Mouse (Mus musculus) limb, embryonic 14.5 days (tissue): ENCODE results near the gene Aldh3a2. TPM values are rescaled to one million over a fixed set of nuclear protein-coding genes. Genes with fewer than 3 reads are reported as not detected.
"Not testable (repeated sequence)": the region's sequence is repeated elsewhere in the genome, so short reads cannot be mapped to it uniquely, and the experiment has no call there.

Experiments used
- ATAC-seq: fragments of 200-750 bp; cut with Nextera tagmentation; 2 replicates; pipeline ENCODE4 v1.8.0; 2017; ENCODE audit warnings: low read depth, moderate number of reproducible peaks, moderate TSS enrichment; ENCODE audit not compliant: low FRiP score
- DNase-seq: peaks from one replicate; pipeline ENCODE4 v3.0.0-alpha.2; 2015; ENCODE audit warnings: low spot score
- H3K27ac ChIP-seq: fragments of 300-500 bp; sonication (generic); replicated peaks from 2 replicates; pipeline ENCODE4 v1.5.1; 2014; ENCODE audit warnings: low read depth, mild to moderate bottlenecking, low read length, moderate library complexity, mixed read lengths
- H3K27me3 ChIP-seq: fragments of 300-500 bp; sonication (generic); 2 replicates; pipeline ENCODE4 v1.6.1; 2014; ENCODE audit warnings: low read length, mixed read lengths; ENCODE audit not compliant: control insufficient read depth, insufficient read depth
- H3K36me3 ChIP-seq: fragments of 300-500 bp; sonication (generic); 2 replicates; pipeline ENCODE4 v1.6.1; 2014; ENCODE audit warnings: mild to moderate bottlenecking, low read length, moderate library complexity, mixed read lengths; ENCODE audit not compliant: control insufficient read depth, insufficient read depth
- H3K4me1 ChIP-seq: fragments of 300-500 bp; sonication (generic); 2 replicates; pipeline ENCODE4 v1.6.1; 2014; ENCODE audit warnings: antibody characterized with exemption, low read length, mixed read lengths; ENCODE audit not compliant: control insufficient read depth, insufficient read depth
- H3K4me2 ChIP-seq: fragments of 300-500 bp; sonication (generic); replicated peaks from 2 replicates; pipeline ENCODE4 v1.6.1; 2014; ENCODE audit warnings: low read depth, mild to moderate bottlenecking, low read length, moderate library complexity; ENCODE audit not compliant: severe bottlenecking
- H3K4me3 ChIP-seq: fragments of 300-500 bp; sonication (generic); replicated peaks from 2 replicates; pipeline ENCODE4 v1.5.1; 2014; ENCODE audit warnings: low read length
- H3K9ac ChIP-seq: fragments of 300-500 bp; sonication (generic); 2 replicates; pipeline ENCODE4 v1.6.1; 2014; ENCODE audit warnings: mild to moderate bottlenecking, low read depth, low read length, moderate library complexity; ENCODE audit not compliant: severe bottlenecking
- H3K9me3 ChIP-seq: fragments of 300-500 bp; sonication (generic); 2 replicates; pipeline ENCODE4 v1.6.1; 2016; ENCODE audit warnings: low read length; ENCODE audit not compliant: control insufficient read depth
- POLR2A ChIP-seq: fragments of 200-500 bp; IDR thresholded peaks from 2 replicates; pipeline ENCODE4 v1.8.0; 2012; ENCODE audit warnings: inconsistent platforms, mild to moderate bottlenecking, moderate library complexity, borderline replicate concordance; ENCODE audit not compliant: insufficient read depth, insufficient read length; ENCODE audit errors: extremely low read depth
- WGBS: fragments of 180-500 bp; shearing (Covaris S2); extraction: QIAGEN DNeasy Blood & Tissue Kit; methylation state at CpG from one replicate; pipeline ENCODE4 v1.1.7; 2014; 5-methylcytosine and 5-hydroxymethylcytosine counted together
- polyA plus RNA-seq, 2 experiments: library from polyadenylated mRNA; depleted of rRNA in 1 of 2; stranded (reverse) in 1 of 2; unstranded in 1 of 2; fragments of >200 nt; fragmentation: Nextera tagmentation in 1 of 2; extraction: Ambion mirVana in 1 of 2; gene quantifications; 2 replicates each; pipeline versions ENCODE4 v1.2.1 to v1.2.3; 2012 to 2014

The Aldh3a2 gene
- polyA plus RNA-seq, 2 experiments, result 33.5 to 35.5 TPM

- no peaks in the 10 kb centered on the region for H3K27me3 ChIP-seq
- H3K4me1 ChIP-seq, result 0 out of 2 replicates have a peak, but pooled peaks cover 6% of the 10 kb centered on the region
- no peak overlapping the region for H3K4me3 ChIP-seq
- no peak for DNase-seq
- H3K27ac ChIP-seq, result no peak overlapping the region
- H3K4me2 ChIP-seq, result no peak overlapping the region
- no peaks in the 10 kb centered on the region for H3K36me3 ChIP-seq
- no peak for TF ChIP-seq POLR2A
- no peaks in the 10 kb centered on the region for H3K9me3 ChIP-seq
- no peak overlapping the region for H3K9ac ChIP-seq
- ATAC-seq, result no peak
Measured at GRCm38 (mm10) chr11:61197935-61198334, 69.3 kb downstream of the Aldh3a2 start.

GRCm38 (mm10) chr11:61196616-61197353 lies 70.5 kb downstream of the Aldh3a2 start:
- no peaks in the 10 kb centered on the region for H3K27me3 ChIP-seq
- DNase-seq (no peak), ATAC-seq (no peak)
- 80% methylated on average over 14 of the region's 14 CpGs for WGBS
- no peak overlapping the region for H3K4me3 ChIP-seq
- TF ChIP-seq POLR2A, result no peak
- H3K9me3 ChIP-seq, result no peaks in the 10 kb centered on the region
- H3K9ac ChIP-seq, result no peak overlapping the region
- 0 out of 2 replicates have a peak, but pooled peaks cover 6% of the 10 kb centered on the region for H3K4me1 ChIP-seq
- H3K27ac ChIP-seq, result no peak overlapping the region
- no peaks in the 10 kb centered on the region for H3K36me3 ChIP-seq
- no peak overlapping the region for H3K4me2 ChIP-seq

GRCm38 (mm10) chr11:61193392-61193791 lies 73.9 kb downstream of the Aldh3a2 start:
- Histone ChIP-seq H3K9me3 (no peaks in the 10 kb centered on the region), H3K36me3 (no peaks in the 10 kb centered on the region), H3K4me1 (no peaks in the 10 kb centered on the region), H3K27ac (no peak overlapping the region), H3K4me3 (no peak overlapping the region), H3K27me3 (no peaks in the 10 kb centered on the region), H3K9ac (no peak overlapping the region), H3K4me2 (no peak overlapping the region)
- ATAC-seq (peak; percentile 60; the same call in 1 of the 2 replicates), DNase-seq (peak; percentile 80)
- WGBS, result 5% methylated on average over 9 of the region's 9 CpGs
- TF ChIP-seq POLR2A, result no peak

- no peak for TF ChIP-seq POLR2A
- no peak overlapping the region for H3K9ac ChIP-seq
- no peak overlapping the region for H3K4me3 ChIP-seq
- no peak overlapping the region for H3K27ac ChIP-seq
- no peaks in the 10 kb centered on the region for H3K27me3 ChIP-seq
- H3K9me3 ChIP-seq, result no peaks in the 10 kb centered on the region
- ATAC-seq (no peak), DNase-seq (no peak)
- 97% methylated on average over 2 of the region's 2 CpGs for WGBS
- H3K4me1 ChIP-seq, result no peaks in the 10 kb centered on the region
- no peak overlapping the region for H3K4me2 ChIP-seq
- H3K36me3 ChIP-seq, result no peaks in the 10 kb centered on the region
Measured at GRCm38 (mm10) chr11:61192779-61193178, 74.5 kb downstream of the Aldh3a2 start.

GRCm38 (mm10) chr11:61192123-61192522 lies 75.1 kb downstream of the Aldh3a2 start:
- not testable (repeated sequence) for H3K27ac ChIP-seq, H3K9me3 ChIP-seq, DNase-seq, H3K4me2 ChIP-seq, H3K4me3 ChIP-seq, ATAC-seq, H3K9ac ChIP-seq, H3K4me1 ChIP-seq, H3K36me3 ChIP-seq, H3K27me3 ChIP-seq
- 95% methylated on average over 6 of the region's 10 CpGs for WGBS
